Mouse (Mus musculus) telencephalon, adult 2 months (tissue): ENCODE measurements around the gene Arel1.

Experiments
- DNase-seq: peaks from one replicate; pipeline ENCODE4 v3.0.0-alpha.2; 2011; ENCODE audit warnings: low read depth, low spot score

Arel1 gene

GRCm38 (mm10) chr12:84907024-84907626 lies 63.6 kb downstream of the Arel1 start:
- DNase-seq = no peak

- DNase-seq = no peak
These were observed 66.3 kb downstream of the Arel1 start for GRCm38 (mm10) chr12:84904399-84904798.

GRCm38 (mm10) chr12:84900317-84900716 lies 70.4 kb downstream of the Arel1 start:
- no peak for DNase-seq

GRCm38 (mm10) chr12:84897322-84897721 lies 73.4 kb downstream of the Arel1 start:
- no peak for DNase-seq

GRCm38 (mm10) chr12:84896235-84896634 lies 74.5 kb downstream of the Arel1 start:
- DNase-seq = no peak

GRCm38 (mm10) chr12:84893648-84894628 lies 76.8 kb downstream of the Arel1 start:
- DNase-seq = no peak

- DNase-seq = no peak
These were observed 80.4 kb downstream of the Arel1 start for GRCm38 (mm10) chr12:84890289-84890688.

- no peak for DNase-seq
These were observed 85.4 kb downstream of the Arel1 start for GRCm38 (mm10) chr12:84885107-84885876.

- no peak for DNase-seq
These were observed 86.2 kb downstream of the Arel1 start for GRCm38 (mm10) chr12:84884423-84885076.

- no peak for DNase-seq
These were observed 87.9 kb downstream of the Arel1 start for GRCm38 (mm10) chr12:84882796-84883195.

- no peak for DNase-seq
These were observed 90.6 kb downstream of the Arel1 start for GRCm38 (mm10) chr12:84880091-84880490.

- DNase-seq = no peak
These were observed 94.1 kb downstream of the Arel1 start, which contains the start of gene Ltbp2 for GRCm38 (mm10) chr12:84876481-84877121. Gene Ltbp2 (minus strand): TSS chr12:84876532.

- DNase-seq = no peak
These were observed 94.8 kb downstream of the Arel1 start for GRCm38 (mm10) chr12:84875761-84876480.

- DNase-seq = no peak
These were observed 97.3 kb downstream of the Arel1 start for GRCm38 (mm10) chr12:84873434-84873833.

- no peak for DNase-seq
These were observed 98.4 kb downstream of the Arel1 start for GRCm38 (mm10) chr12:84872310-84872709.
